Mouse (Mus musculus) embryonic stem cell, embryonic (primary cell): ENCODE data around the gene Cep162.

Source experiments
- CTCF ChIA-PET, 4 experiments: fragments of 300-600 bp in 2 of 4; fragments of 350-600 bp in 2 of 4; sonication (Branson Sonifier 250); formaldehyde crosslinking; loops; one replicate each; lab custom pipeline; 2022; ENCODE audit warnings: inconsistent platforms in 2 of 4; lab: Charles Lee
- POLR2A ChIA-PET, 4 experiments: fragments of 300-600 bp in 2 of 4; fragments of 350-600 bp in 2 of 4; sonication (Branson Sonifier 250); formaldehyde crosslinking; loops; one replicate each; lab custom pipeline; 2022; ENCODE audit warnings: antibody characterized with exemption in 4 of 4, inconsistent platforms in 1 of 4; lab: Charles Lee

Gene Cep162

DNA sequence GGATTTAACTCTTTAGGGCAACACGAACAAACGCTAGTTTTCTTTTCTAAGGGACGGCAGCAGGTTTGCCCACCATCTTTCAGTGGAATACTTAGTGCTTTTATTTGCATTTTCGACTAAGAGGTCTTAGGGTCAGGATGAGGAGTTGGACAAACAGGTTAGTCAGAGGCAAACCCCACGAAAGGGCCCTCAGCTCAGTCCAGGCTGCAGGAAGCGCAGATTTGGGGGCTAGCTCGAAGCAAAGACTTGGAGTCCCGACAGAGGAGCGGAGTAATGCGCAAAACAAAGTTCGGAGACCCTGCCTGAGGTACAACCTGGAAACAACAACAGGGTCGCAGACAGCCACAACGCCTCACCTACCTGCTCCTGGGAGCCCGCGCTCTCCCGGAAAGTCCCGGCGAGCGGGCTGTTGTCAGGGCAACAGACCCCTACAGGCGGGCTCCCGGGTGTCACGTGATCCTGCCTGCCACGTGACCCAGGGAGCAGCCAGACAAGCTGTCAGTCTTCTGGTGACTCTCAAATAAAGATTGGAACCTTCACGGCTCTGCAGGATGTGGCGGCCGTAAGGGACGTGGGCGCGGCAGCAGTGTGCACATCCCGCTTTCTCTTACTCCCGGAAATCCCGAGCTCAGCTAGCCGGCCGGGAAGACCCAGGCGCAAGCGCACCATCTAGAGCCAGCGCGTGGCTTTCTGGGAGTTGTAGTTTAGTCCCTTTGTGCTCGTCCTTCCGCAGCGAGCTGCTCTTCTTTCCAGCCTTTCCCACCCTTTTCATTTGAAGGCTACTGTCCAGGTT, at the start of gene Cep162:
TSS of gene Cep162 (minus strand) at position 634 of the 793 bp plus-strand sequence.
- POLR2A ChIA-PET, result interaction anchor here in 3 of 4 experiments (0.6 to 2.2 kb wide), 11 partner anchors 12 to 1182 kb away, joined by 3 to 7 read pairs (median 3); partner anchors contain the start of gene Mrap2 (in 1 of the 3)
- CTCF ChIA-PET, result interaction anchor here in 3 of 4 experiments (0.5 to 2.1 kb wide), 7 partner anchors 13 to 788 kb away, joined by 3 to 9 read pairs (median 4); partner anchors contain the start of genes Mrap2 (in 2 of the 3) and Dop1a (in 1 of the 3)

DNA sequence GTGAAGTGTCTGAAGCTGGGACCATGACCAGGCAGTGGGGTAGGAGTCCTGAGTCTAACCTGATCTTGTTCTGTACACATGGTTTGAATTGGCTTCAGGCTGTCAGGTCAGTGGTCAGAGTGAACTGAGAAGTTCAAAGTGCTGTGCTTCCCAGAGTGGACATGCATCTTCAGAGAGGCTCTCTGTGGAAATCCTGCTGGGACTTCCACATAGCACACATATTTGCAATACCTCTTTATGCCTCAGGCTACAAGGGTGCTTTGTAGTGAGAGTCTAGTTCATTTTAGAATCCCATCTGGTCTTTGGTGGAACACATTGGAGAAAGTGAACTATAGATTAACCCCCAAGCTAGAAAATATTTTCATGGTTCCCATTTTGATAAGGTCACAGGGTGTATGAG, 47.9 kb upstream of the Cep162 start:
- ChIA-PET POLR2A (no interaction called here), CTCF (no interaction called here)

DNA sequence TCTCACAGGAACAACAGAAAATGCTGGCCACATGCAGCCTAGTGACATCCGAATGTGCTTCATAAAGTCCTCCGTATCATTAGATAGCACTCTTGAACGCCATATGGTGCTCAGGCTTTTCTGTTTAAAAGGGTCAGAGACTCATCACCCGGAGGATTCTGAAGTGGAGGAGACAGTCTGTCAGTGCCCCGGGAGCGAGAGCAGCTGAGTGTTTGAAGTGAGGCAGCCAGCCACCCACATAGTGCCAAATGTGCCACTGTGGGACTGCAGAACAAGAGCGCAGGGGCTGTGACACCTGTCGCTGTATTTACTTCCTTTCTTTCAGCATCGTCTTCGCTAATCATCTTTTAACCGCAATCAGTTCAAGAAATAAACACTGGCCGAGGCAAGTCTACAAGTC, 43.6 kb upstream of the Cep162 start:
- POLR2A ChIA-PET, result interaction anchor here in 1 of 4 experiments (1.1 kb wide), 1 partner anchor 53 kb away, joined by 4 read pairs; no protein-coding TSS in a partner anchor
- CTCF ChIA-PET, result no interaction called here

DNA sequence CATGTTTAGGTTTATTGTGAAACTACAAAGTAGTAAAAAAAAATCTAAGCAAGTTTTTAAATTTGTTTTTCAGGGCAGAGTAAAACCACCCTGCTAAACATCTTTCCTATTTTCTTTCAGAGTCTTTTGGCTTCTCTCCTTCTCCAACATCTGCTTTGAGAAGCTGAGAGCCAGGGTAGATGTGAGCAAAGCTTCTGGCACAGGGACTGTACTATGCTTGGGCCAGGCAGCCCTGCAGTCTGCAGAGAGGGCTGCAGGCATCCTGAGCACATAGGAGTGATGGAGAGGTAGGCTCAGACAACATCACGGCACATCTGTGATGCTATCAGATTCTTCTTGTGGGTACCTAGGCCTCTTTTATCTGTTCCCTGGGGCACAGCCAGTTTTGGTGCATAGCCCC, 42.2 kb upstream of the Cep162 start:
- ChIA-PET CTCF (no interaction called here), POLR2A (no interaction called here)

DNA sequence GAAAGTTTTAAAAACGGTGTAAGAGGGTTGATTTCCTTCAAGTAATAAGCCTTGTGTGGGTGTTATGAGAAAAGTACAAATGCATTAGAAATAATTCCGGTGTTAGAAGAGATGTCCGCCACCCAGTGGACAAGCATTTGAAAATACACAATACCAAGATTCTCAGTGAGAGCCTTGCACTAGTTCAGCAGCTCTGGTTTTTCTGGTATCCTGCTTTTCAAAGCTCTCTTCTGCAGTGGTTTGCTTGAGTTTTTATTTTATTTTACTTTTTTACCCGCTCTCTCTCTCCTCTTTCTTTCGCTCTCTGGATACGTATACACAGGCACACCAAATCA, 327 bp upstream of the Cep162 start:
- POLR2A ChIA-PET, result interaction anchor here (0.6 to 2.2 kb wide), 11 partner anchors 10 to 1181 kb away, joined by 3 to 7 read pairs (median 3); partner anchors contain the start of gene Mrap2 (in 1 of the 4)
- CTCF ChIA-PET, result interaction anchor here in 3 of 4 experiments (0.5 to 2.1 kb wide), 7 partner anchors 12 to 789 kb away, joined by 3 to 9 read pairs (median 3); partner anchors contain the start of genes Mrap2 (in 2 of the 3) and Dop1a (in 1 of the 3)

DNA sequence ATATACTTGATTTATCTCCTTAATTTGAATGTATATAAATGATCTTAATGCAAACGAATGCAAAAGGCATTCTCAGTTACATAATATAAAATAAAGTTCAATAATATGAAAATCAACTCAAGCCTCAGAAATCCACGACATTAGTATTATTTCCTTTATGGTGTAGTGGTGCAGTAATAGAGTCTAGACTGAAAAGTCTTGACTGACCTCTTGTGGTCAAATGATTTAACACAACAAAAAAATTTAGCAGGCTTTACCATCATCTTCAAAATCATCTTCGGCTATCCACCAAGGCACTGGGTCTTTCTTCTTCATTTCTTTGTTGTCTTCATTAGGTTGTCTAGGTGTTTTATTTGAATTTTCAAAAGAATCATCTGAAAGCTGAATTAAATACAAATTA, 7.2 kb downstream of the Cep162 start:
- POLR2A ChIA-PET, result interaction anchor here in 1 of 4 experiments (0.6 kb wide), 1 partner anchor 176 kb away, joined by 3 read pairs; no protein-coding TSS in a partner anchor
- CTCF ChIA-PET, result no interaction called here

DNA sequence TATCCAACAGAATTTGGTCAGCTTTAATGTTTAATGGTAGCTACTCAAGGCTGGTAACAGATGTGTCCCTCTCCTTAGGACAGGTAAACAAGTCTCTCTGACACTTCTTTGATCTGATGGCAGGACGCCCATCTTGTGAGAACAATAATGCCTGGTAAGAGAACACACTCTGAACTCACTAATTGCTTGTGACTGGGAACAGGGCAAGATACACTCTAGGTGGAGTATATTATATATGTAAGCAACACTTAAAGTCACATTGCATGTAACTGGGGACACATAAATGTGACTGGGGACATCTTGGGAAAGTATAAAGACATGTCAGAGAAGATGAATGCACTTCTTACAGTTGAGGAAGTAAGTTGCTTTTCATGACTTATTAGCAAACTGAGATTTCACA, 7.7 kb downstream of the Cep162 start:
- ChIA-PET CTCF (no interaction called here), POLR2A (interaction anchor here in 1 of 4 experiments (0.6 kb wide), 1 partner anchor 177 kb away, joined by 3 read pairs; no protein-coding TSS in a partner anchor)

DNA sequence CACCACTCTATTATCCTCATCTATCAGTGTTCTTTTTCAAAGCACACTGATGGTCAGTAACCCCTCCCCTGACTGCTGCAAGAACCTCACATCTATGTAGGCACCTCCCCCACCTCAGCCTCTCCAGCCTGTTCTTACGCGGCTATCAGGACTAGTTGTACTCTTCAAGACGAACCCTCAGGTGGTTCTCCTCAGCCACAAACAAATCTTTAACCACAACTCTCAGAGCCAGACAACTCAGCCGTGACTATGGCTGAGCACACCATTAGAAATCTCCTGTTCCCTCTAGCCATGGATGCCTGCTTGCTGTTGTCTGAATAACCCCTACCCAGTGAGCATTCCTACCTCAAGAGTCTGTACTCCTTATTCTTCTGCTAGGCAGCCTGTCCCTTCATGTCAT, 42.1 kb downstream of the Cep162 start:
- ChIA-PET CTCF (no interaction called here), POLR2A (no interaction called here)

DNA sequence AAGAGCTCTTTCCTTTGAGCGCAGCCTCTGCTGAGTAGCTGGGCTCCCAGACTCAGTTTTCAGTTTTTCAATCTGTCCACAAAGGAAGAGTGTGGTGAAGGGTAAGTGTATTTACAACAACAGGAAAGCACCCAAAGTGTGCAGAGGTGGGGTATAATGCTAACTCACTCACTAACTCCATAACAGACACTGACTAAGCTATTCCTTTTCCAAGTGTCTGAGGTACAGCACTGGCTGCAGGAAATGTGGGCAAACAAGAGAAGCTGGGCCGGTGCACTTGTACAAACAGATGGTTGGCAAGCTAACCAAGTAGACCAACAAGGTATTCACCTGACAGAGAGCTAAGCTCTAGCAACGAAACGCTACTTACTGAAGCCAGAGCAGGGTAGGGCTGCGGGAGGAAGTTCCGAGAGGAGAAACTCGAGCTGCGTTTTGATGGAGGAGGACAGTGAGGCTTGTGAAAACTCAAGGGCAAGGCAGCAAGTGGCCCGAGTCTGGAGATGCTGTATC, 44.5 kb downstream of the Cep162 start:
- ChIA-PET POLR2A (interaction anchor here in 1 of 4 experiments (0.9 to 1.6 kb wide), 4 partner anchors 14 to 43 kb away, joined by 3 to 4 read pairs (median 3); no protein-coding TSS in a partner anchor), CTCF (interaction anchor here in 2 of 4 experiments (0.6 to 0.7 kb wide), 2 partner anchors 16 to 410 kb away, joined by 3 to 5 read pairs; no protein-coding TSS in a partner anchor)

DNA sequence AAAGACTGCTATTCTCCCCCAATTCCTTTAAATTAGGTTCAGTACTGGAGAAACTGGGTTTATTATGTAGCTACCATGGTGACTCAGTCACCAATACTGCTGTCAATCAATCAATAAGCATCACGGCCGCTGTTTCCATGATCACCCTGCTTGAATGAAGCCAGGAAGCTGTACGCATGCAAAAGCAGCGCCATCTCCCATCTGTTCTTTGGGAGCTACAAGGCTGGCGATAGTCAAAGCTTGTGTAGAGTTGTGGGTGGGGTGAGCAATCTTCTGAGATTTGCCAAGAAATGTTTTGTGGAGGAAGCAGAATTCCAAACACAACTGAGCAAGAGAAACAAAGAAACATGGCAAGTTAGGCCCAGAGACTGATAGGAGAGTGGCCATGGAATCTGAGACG, 52.9 kb downstream of the Cep162 start:
- ChIA-PET POLR2A (interaction anchor here in 1 of 4 experiments (1.2 kb wide), 1 partner anchor 21 kb away, joined by 3 read pairs; no protein-coding TSS in a partner anchor), CTCF (no interaction called here)

DNA sequence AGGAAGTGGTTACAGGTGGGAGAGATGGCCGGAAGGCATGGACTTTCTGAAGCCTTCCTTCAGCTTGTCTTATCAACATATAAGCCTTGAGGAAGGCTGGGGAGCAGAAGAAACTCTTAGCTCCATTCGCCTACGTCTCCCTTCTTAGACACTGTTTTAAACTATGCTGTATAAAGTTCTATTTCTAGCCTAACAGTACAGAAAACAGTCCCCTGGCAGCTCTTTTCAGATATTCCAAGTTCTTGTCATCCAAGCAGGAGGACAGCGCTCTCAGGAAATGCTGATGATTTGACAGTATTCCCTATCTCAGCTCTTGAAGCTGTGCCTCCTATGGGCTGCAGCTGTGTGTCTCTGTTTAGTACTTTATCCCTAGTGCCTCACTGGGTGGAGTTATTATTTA, 54.4 kb downstream of the Cep162 start:
- POLR2A ChIA-PET, result interaction anchor here in 1 of 4 experiments (0.9 kb wide), 1 partner anchor 10 kb away, joined by 3 read pairs; no protein-coding TSS in a partner anchor
- CTCF ChIA-PET, result no interaction called here

DNA sequence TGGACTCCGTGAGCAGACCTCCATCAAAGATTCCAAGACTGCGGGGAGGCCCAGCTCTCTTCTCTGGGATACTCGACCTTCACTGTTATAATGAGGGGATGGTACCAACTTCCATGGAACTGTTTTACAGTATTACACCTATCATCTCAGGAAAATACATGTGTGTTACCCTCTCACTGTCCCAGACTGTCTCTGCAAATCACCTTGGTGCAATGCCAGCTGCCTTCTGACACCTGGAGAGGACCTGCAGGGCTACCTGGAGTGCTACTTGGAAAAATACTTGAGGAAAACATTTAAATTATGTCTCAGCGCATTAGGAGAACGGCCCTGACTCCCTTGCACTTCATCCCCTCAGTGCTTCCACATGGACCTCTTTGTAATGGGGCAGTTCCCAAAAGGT, 54.9 kb downstream of the Cep162 start:
- POLR2A ChIA-PET, result interaction anchor here in 1 of 4 experiments (0.9 kb wide), 1 partner anchor 9 kb away, joined by 3 read pairs; no protein-coding TSS in a partner anchor
- CTCF ChIA-PET, result no interaction called here

DNA sequence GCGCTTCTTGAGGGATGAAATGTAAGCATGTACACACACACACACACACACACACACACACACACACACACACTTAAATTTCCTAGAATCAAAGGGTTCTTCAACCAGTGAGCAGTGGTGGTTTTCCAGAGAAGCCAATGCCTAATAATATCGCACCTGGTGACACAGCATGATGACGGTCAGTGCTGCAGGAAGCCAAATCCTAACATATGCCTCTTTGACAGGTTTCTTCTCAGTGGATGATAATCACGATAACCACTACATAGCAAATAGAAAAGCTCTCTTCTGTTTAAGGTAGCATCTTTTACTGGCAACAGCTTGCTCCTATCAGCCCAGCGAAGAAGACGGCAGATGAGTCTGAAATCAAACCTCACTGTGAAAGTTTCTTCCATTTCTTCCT, 57.3 kb downstream of the Cep162 start:
- ChIA-PET CTCF (interaction anchor here in 1 of 4 experiments (0.6 kb wide), 1 partner anchor 851 kb away, joined by 3 read pairs; no protein-coding TSS in a partner anchor), POLR2A (interaction anchor here in 1 of 4 experiments (0.6 to 1.1 kb wide), 3 partner anchors 35 to 454 kb away, joined by 3 to 4 read pairs (median 4); no protein-coding TSS in a partner anchor)

DNA sequence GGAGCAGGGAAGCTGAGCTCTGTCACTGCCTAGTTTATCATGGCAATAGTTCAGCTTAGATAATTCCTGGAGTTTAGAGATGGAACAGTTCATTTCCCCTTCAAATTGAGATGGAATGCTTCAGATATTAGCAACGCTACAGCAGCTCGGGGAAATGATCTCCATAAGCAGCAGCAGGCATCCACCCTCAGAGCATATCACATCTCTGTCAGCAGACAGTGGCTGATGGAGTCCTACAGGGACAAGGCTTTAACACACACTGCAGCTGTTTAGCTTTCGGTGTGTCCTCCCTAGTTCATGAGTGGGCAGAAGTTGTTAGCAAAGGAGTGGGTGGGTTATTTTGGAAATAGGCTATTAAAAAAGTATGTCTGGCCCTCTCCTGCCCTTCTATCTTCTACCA, 58.1 kb downstream of the Cep162 start:
- POLR2A ChIA-PET, result interaction anchor here in 1 of 4 experiments (0.6 to 1.1 kb wide), 3 partner anchors 36 to 453 kb away, joined by 3 to 4 read pairs (median 4); no protein-coding TSS in a partner anchor
- CTCF ChIA-PET, result interaction anchor here in 1 of 4 experiments (0.6 kb wide), 1 partner anchor 850 kb away, joined by 3 read pairs; no protein-coding TSS in a partner anchor

DNA sequence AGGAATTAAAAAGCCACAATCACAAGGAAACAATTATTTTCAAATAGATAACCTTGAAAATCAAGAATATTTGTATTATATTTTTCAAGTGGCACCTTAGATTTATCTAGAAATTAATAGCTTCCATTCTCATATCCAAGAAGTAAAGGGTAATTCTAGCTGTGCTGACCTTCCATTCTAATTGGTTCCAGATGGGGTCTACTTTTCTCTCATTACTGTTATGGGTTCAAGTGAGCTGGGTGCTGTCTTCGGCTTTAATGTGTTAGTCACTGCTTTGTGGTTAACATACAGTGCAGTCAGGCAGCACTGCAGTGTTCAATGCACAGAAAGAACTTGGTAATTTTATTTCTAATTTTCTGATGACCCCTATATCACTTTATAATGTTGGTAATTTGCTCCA, 61.6 kb downstream of the Cep162 start:
- ChIA-PET POLR2A (no interaction called here), CTCF (no interaction called here)

DNA sequence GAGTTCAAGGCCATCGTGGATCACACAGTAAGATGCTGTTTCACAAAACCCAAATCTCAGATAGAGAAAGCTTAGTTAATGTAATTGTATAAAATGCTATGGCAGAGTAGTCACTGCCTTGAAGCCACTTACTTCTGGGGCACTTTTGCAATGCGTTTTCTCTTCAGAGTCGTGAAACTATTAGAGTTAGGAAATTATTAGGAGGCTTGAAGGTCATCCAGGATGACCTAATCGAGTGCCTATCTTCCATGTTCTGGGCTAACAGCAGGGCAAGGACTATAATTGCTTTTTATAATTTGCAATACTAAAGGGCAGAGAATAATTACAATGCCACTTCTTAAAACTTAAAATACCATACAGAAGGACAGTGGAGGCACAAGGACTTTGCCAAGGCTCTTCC, 68.0 kb downstream of the Cep162 start:
- ChIA-PET CTCF (interaction anchor here in 1 of 4 experiments (0.6 kb wide), 1 partner anchor 74 kb away, joined by 5 read pairs; no protein-coding TSS in a partner anchor), POLR2A (interaction anchor here in 2 of 4 experiments (1.3 to 1.4 kb wide), 2 partner anchors 24 to 67 kb away, joined by 3 to 4 read pairs; no protein-coding TSS in a partner anchor)

DNA sequence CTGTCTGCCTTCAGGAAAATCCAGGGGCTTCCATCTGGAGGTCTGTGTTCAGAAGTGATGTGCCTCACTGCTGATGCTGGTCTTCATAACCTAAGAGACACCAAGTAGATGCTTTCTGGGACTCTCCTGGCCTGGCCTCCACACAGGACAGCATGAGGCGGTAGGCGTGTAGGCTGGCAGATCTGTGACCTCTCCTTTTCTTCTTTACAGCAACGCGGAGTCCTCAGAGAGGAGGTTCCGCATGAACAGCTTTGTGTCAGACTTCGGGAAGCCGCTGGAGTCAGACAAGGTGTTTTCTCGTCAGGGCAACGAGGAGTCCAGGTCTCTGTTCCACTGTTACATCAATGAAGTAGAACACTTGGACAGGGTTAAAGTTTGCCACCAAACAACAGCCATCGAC, 73.1 kb downstream of the Cep162 start:
- CTCF ChIA-PET, result no interaction called here
- POLR2A ChIA-PET, result no interaction called here

DNA sequence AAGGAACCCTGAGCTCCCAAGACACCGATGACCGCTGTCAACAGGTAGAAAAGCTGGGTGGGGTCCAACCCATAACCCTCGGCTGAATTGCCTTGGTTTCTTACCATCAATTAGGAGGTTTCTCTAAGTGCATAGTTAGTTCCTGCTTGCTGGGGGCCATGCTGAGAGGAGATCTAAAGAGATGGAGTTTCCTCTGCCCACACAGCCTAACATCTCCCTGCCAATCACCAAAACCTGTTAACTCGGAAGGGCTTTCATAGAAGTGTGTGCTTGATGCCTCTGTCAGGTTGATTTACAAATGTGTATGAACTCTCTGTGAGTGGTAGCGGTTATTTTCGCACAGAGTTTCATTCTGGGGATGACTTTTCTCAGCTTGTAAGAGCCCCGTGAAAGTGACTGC, 76.8 kb downstream of the Cep162 start:
- ChIA-PET CTCF (no interaction called here), POLR2A (no interaction called here)

DNA sequence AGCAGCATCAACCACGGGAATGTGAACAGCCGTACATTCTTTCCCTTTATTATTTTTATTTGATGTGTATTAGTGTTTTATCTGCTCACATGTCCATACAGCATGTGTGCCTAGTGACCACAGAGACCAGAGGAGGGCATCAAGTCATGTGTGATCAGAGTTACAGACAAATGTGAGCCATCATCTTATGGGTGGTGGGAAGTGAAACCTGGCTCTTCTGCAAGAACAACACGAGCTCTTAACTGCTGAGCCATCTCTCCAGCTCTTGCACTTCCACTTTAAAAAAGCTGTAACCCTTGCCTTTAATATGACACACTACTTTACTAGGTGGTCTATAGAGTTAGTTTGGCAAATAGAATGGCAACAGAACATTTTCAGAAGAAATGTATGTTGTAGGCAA, 83.8 kb downstream of the Cep162 start:
- ChIA-PET POLR2A (no interaction called here), CTCF (no interaction called here)
